ENCODE assay signal across 16 mouse cellular contexts in genomic region chr19:47790316-47791020, GRCm38 (mm10).
"Had no signal": no experiment of that assay in that cellular context is flagged by ENCODE, and none has a peak within 500 bp of the region (broad histone marks: within the 10 kb centered on the region; RNA-seq: fewer than 3 reads in every experiment).

No protein-coding gene starts in this region.

- H3K9ac ChIP-seq: limb, embryonic 13.5 days; liver, embryonic 14.5 days; stomach, embryonic 15.5 days had no signal

- H3K36me3 ChIP-seq: limb, embryonic 13.5 days; midbrain, embryonic 10.5 days; stomach, embryonic 15.5 days had no signal

- H3K27ac ChIP-seq: kidney, postnatal 0 days; limb, embryonic 13.5 days; liver, embryonic 14.5 days; midbrain, embryonic 10.5 days; stomach, embryonic 15.5 days had no signal

- H3K4me2 ChIP-seq: limb, embryonic 13.5 days; stomach, embryonic 15.5 days had no signal

- H3K27me3 ChIP-seq: limb, embryonic 13.5 days; stomach, embryonic 15.5 days had no signal

- DNase-seq: kidney, adult 11 months; kidney, adult 9 months; kidney, postnatal 4 days; left cerebral cortex, postnatal 4 days; lung, adult 2 months; lung, postnatal 10 days; lung, postnatal 4 days; midbrain, embryonic 14.5 days; right cerebral cortex, postnatal 14 days; thymus, postnatal 4 days had no signal

- H3K4me1 ChIP-seq: limb, embryonic 13.5 days had no signal

- H3K4me3 ChIP-seq: limb, embryonic 13.5 days; midbrain, embryonic 10.5 days; myocyte; stomach, embryonic 15.5 days had no signal

- H3K9me3 ChIP-seq: limb, embryonic 13.5 days; midbrain, embryonic 10.5 days; stomach, embryonic 15.5 days had no signal
